Mouse (Mus musculus) G1E (cell line): ENCODE measurements around the gene Il22ra1.

Experiments used
- CTCF ChIP-seq: IDR thresholded peaks from 2 replicates; pipeline ENCODE4 v1.5.1; 2012; ENCODE audit warnings: low read depth, low read length, inconsistent platforms, mixed read lengths
- GATA1 ChIP-seq: IDR thresholded peaks from 2 replicates; pipeline ENCODE4 v1.6.1; 2012; ENCODE audit warnings: borderline replicate concordance, low read length, inconsistent platforms, mixed read lengths
- GATA2 ChIP-seq: IDR thresholded peaks from 2 replicates; pipeline ENCODE4 v1.6.1; 2012; ENCODE audit warnings: low read depth, low read length, inconsistent platforms, borderline replicate concordance
- POLR2AphosphoS5 ChIP-seq: IDR thresholded peaks from 2 replicates; pipeline ENCODE4 v1.6.1; 2012; ENCODE audit warnings: low read depth, low read length, inconsistent platforms; ENCODE audit not compliant: insufficient replicate concordance
- TAL1 ChIP-seq: conservative IDR thresholded peaks from 2 replicates; pipeline ENCODE4 v1.6.1; 2012; ENCODE audit warnings: low read depth, low read length, inconsistent platforms, mixed read lengths

DNA sequence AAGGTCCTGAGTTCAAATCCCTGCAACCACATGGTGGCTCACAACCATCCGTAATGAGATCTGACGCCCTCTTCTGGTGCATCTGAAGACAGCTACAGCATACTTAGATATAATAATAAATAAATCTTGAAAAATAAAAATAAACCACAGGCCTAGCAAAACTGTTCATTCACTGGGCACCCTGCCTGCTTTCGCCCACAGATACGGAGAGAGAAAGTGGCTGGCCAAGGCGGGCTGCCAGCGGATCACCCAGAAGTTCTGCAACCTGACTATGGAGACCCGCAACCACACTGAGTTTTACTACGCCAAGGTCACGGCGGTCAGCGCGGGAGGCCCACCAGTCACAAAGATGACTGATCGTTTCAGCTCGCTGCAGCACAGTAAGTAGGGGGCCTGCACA lies 5.9 kb downstream of the Il22ra1 start:
- TF ChIP-seq CTCF = no peak
- no peak for TF ChIP-seq TAL1
- no peak for TF ChIP-seq POLR2AphosphoS5
- TF ChIP-seq GATA2 = no peak
- no peak for TF ChIP-seq GATA1
